Mouse (Mus musculus): ENCODE data around the gene Vmn1r165. TPM values are rescaled to one million over a fixed set of nuclear protein-coding genes. Genes with fewer than 3 reads are reported as not detected.

Vmn1r165 gene
- not detected for total RNA-seq (2023)

DNA sequence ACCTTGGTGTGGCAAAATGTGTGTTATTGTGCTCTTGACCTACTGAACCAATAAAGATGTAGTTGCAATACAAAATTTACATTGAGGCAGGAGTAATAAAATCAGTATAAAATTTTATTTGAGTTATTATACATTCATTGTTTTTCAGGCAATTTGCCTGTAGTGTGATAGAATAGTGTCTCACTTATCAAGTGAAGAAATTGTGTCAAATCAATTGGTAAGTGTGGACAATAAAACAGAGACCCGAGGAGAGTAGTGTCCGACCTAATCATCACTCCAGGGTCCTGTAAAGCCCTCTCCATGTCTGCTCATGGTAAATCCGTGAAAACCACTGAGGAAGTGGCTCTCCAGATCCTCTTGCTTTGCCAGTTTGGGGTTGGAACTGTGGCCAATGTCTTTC, at the start of gene Vmn1r165:
Gene Vmn1r165, plus strand, starts transcription at position 301 of the 400 bp plus-strand sequence.

DNA sequence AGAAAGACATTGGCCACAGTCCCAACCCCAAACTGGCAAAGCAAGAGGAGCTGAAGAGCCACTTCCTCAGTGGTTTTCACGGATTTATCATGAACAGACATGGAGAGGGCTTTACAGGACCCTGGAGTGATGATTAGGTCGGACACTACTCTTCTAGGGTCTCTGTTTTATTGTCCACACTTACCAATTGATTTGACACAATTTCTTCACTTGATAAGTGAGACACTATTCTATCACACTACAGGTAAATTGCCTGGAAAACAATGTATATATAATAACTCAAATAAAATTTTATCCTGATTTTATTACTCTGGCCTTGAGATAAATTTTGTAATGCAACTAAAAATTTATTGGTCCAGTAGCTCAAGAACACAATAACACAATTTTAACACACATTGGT, 34.5 kb downstream of the Vmn1r165 start, which contains the start of gene Vmn1r166:
Gene Vmn1r166, minus strand, starts transcription at position 101 of the 400 bp plus-strand sequence.

Other genes starting within 250 kb of the Vmn1r165 start
- gene Gm4214, start 232.7 kb upstream of the Vmn1r165 start, total RNA-seq (2023): not detected
- not detected for gene Gm4216, start 197.4 kb upstream of the Vmn1r165 start, total RNA-seq (2023)
- gene Vmn1r163, start 161.8 kb upstream of the Vmn1r165 start, total RNA-seq (2023): not detected
- gene Gm8720, start 149.9 kb upstream of the Vmn1r165 start, total RNA-seq (2023): not detected
- gene Gm10662, start 72.9 kb upstream of the Vmn1r165 start, total RNA-seq (2023): not detected
- not detected for gene Vmn1r166, start 34.4 kb downstream of the Vmn1r165 start, total RNA-seq (2023)
- not detected for gene Gm6902, start 61.6 kb downstream of the Vmn1r165 start, total RNA-seq (2023)
- gene Nlrp4e, start 83.9 kb downstream of the Vmn1r165 start, total RNA-seq (2023): not detected
- not detected for gene Nlrp5, start 168.6 kb downstream of the Vmn1r165 start, total RNA-seq (2023)

All from T-cell, adult 66 days (primary cell).